Mouse (Mus musculus) lung, postnatal 0 days (tissue): ENCODE results near the gene Shb. TPM values are rescaled to one million over a fixed set of nuclear protein-coding genes. Genes with fewer than 3 reads are reported as not detected.
A peak's percentile ranks its signal among the peaks of the same experiment; 100 is the strongest.

Source experiments
- ATAC-seq: fragments of 200-750 bp; cut with Nextera tagmentation; 2 replicates; pipeline ENCODE4 v1.8.0; 2017; ENCODE audit warnings: moderate library complexity
- DNase-seq: peaks from one replicate; pipeline ENCODE4 v3.0.0-alpha.2; 2016; ENCODE audit warnings: low spot score
- H3K27ac ChIP-seq: fragments of 300-500 bp; sonication (generic); 2 replicates; pipeline ENCODE4 v1.5.1; 2014; ENCODE audit warnings: antibody characterized with exemption, mild to moderate bottlenecking, low read length, mixed read lengths
- H3K27me3 ChIP-seq: fragments of 300-500 bp; sonication (generic); replicated peaks from 2 replicates; pipeline ENCODE4 v1.6.1; 2014; ENCODE audit warnings: low read length, mixed read lengths; ENCODE audit not compliant: insufficient read depth
- H3K36me3 ChIP-seq: fragments of 300-500 bp; sonication (generic); 2 replicates; pipeline ENCODE4 v1.6.1; 2014; ENCODE audit warnings: low read length, mixed read lengths; ENCODE audit not compliant: insufficient read depth
- H3K4me1 ChIP-seq: fragments of 300-500 bp; sonication (generic); 2 replicates; pipeline ENCODE4 v1.6.1; 2014; ENCODE audit warnings: antibody characterized with exemption, low read depth, low read length, mixed read lengths; ENCODE audit not compliant: insufficient read depth
- H3K4me2 ChIP-seq: fragments of 300-500 bp; sonication (generic); replicated peaks from 2 replicates; pipeline ENCODE4 v1.6.1; 2014; ENCODE audit warnings: low read depth, mild to moderate bottlenecking, low read length, moderate library complexity, mixed read lengths
- H3K4me3 ChIP-seq: fragments of 300-500 bp; sonication (generic); 2 replicates; pipeline ENCODE4 v1.5.1; 2014; ENCODE audit warnings: low read depth, low read length
- H3K9ac ChIP-seq: fragments of 300-500 bp; sonication (generic); replicated peaks from 2 replicates; pipeline ENCODE4 v1.6.1; 2014; ENCODE audit warnings: low read depth, mild to moderate bottlenecking
- H3K9me3 ChIP-seq: fragments of 300-500 bp; sonication (generic); 2 replicates; pipeline ENCODE4 v1.6.1; 2016; ENCODE audit warnings: low read length, mixed read lengths
- CTCF ChIP-seq: IDR thresholded peaks from 2 replicates; pipeline ENCODE4 v1.5.1; 2016; ENCODE audit warnings: antibody characterized with exemption, mild to moderate bottlenecking
- EP300 ChIP-seq: IDR thresholded peaks from 2 replicates; pipeline ENCODE4 v1.6.1; 2016; ENCODE audit warnings: antibody characterized with exemption, mild to moderate bottlenecking, control low read depth
- WGBS: fragments of 180-500 bp; shearing (Covaris S2); extraction: QIAGEN DNeasy Blood & Tissue Kit; methylation state at CpG from one replicate; pipeline ENCODE4 v1.1.7; 2014; 5-methylcytosine and 5-hydroxymethylcytosine counted together
- polyA plus RNA-seq: library from polyadenylated mRNA; unstranded; fragments of >200 nt; fragmentation: Nextera tagmentation; extraction: Ambion mirVana; gene quantifications from 2 replicates; pipeline ENCODE4 v1.2.1, GENCODE M21; 2015

Shb gene
- polyA plus RNA-seq, 1 experiment from 2014 or later: 7.1 TPM

GRCm38 (mm10) chr4:45520375-45520774 is 11.9 kb downstream of the Shb start:
- Histone ChIP-seq H3K4me3 (no peak overlapping the region), H3K27ac (peak overlapping the region; percentile 71), H3K36me3 (no peaks in the 10 kb centered on the region), H3K27me3 (no peaks in the 10 kb centered on the region), H3K4me2 (peak overlapping the region; percentile 17), H3K9me3 (no peaks in the 10 kb centered on the region), H3K9ac (no peak overlapping the region), H3K4me1 (peaks cover 43% of the 10 kb centered on the region)
- no peak for TF ChIP-seq CTCF
- 0 out of 2 replicates have a peak, but pooled peaks have one; percentile 24 for TF ChIP-seq EP300
- WGBS: 28% methylated on average over 8 of the region's 8 CpGs
- DNase-seq (peak; percentile 66), ATAC-seq (peak; percentile 14)

- no peak overlapping the region for H3K27ac ChIP-seq
- DNase-seq (peak; percentile 24), ATAC-seq (no peak)
- no peaks in the 10 kb centered on the region for H3K27me3 ChIP-seq
- peaks cover 49% of the 10 kb centered on the region for H3K4me1 ChIP-seq
- 24% methylated on average over 4 of the region's 4 CpGs for WGBS
- TF ChIP-seq EP300 (no peak), CTCF (no peak)
- H3K9me3 ChIP-seq: no peaks in the 10 kb centered on the region
- no peaks in the 10 kb centered on the region for H3K36me3 ChIP-seq
- H3K9ac ChIP-seq: no peak overlapping the region
- no peak overlapping the region for H3K4me2 ChIP-seq
- H3K4me3 ChIP-seq: no peak overlapping the region
These were observed 14.9 kb downstream of the Shb start for GRCm38 (mm10) chr4:45517399-45517798.

- 54% methylated on average over 4 of the region's 4 CpGs for WGBS
- DNase-seq: no peak
- Histone ChIP-seq H3K4me1 (peaks cover 34% of the 10 kb centered on the region), H3K4me2 (no peak overlapping the region), H3K9me3 (no peaks in the 10 kb centered on the region), H3K9ac (no peak overlapping the region), H3K27ac (no peak overlapping the region), H3K27me3 (no peaks in the 10 kb centered on the region), H3K4me3 (no peak overlapping the region), H3K36me3 (no peaks in the 10 kb centered on the region)
- TF ChIP-seq EP300 (no peak), CTCF (no peak)
- no peak for ATAC-seq
These were observed 16.4 kb downstream of the Shb start for GRCm38 (mm10) chr4:45515894-45516293.

GRCm38 (mm10) chr4:45514406-45514805 is 17.9 kb downstream of the Shb start:
- ATAC-seq: 0 out of 2 replicates have a peak, but pooled peaks have one; percentile 9
- Histone ChIP-seq H3K27ac (peak overlapping the region; percentile 70), H3K9me3 (no peaks in the 10 kb centered on the region), H3K36me3 (no peaks in the 10 kb centered on the region), H3K4me3 (no peak overlapping the region), H3K9ac (no peak overlapping the region), H3K4me1 (peaks cover 29% of the 10 kb centered on the region), H3K4me2 (peak overlapping the region; percentile 25; the same call in 1 of the 2 replicates), H3K27me3 (no peaks in the 10 kb centered on the region)
- TF ChIP-seq EP300: no peak
- no peak for TF ChIP-seq CTCF
- DNase-seq: no peak
- 16% methylated on average over 7 of the region's 7 CpGs for WGBS

- ATAC-seq: peak; percentile 76
- peak; percentile 84 for DNase-seq
- TF ChIP-seq CTCF (no peak; the same call in 1 of the 2 replicates), EP300 (0 out of 2 replicates have a peak, but pooled peaks have one; percentile 8)
- H3K9me3 ChIP-seq: no peaks in the 10 kb centered on the region
- no peaks in the 10 kb centered on the region for H3K36me3 ChIP-seq
- peaks cover 31% of the 10 kb centered on the region for H3K4me1 ChIP-seq
- peak overlapping the region; percentile 25 for H3K4me2 ChIP-seq
- WGBS: 2% methylated on average over 9 of the region's 10 CpGs
- no peak overlapping the region for H3K4me3 ChIP-seq
- H3K9ac ChIP-seq: no peak overlapping the region
- H3K27ac ChIP-seq: peak overlapping the region; percentile 70
- no peaks in the 10 kb centered on the region for H3K27me3 ChIP-seq
These were observed 18.4 kb downstream of the Shb start for GRCm38 (mm10) chr4:45513791-45514293.

- TF ChIP-seq CTCF (no peak), EP300 (no peak; the same call in 1 of the 2 replicates)
- 37% methylated on average over 2 of the region's 2 CpGs for WGBS
- no peaks in the 10 kb centered on the region for H3K36me3 ChIP-seq
- no peak overlapping the region for H3K9ac ChIP-seq
- ATAC-seq: no peak
- peak overlapping the region; percentile 70; the same call in 1 of the 2 replicates for H3K27ac ChIP-seq
- DNase-seq: peak; percentile 20
- H3K4me2 ChIP-seq: peak overlapping the region; percentile 25; the same call in 1 of the 2 replicates
- no peaks in the 10 kb centered on the region for H3K9me3 ChIP-seq
- H3K4me1 ChIP-seq: peaks cover 31% of the 10 kb centered on the region
- H3K4me3 ChIP-seq: no peak overlapping the region
- H3K27me3 ChIP-seq: no peaks in the 10 kb centered on the region
These were observed 18.9 kb downstream of the Shb start for GRCm38 (mm10) chr4:45513340-45513739.
